Mouse (Mus musculus) intestine, embryonic 15.5 days (tissue): Measurements from ENCODE around the gene Rasgrf2. TPM values are rescaled to one million over a fixed set of nuclear protein-coding genes. Genes with fewer than 3 reads are reported as not detected.
A peak's percentile ranks its signal among the peaks of the same experiment; 100 is the strongest.

Experiments
- ATAC-seq: fragments of 200-750 bp; cut with Nextera tagmentation; 2 replicates; pipeline ENCODE4 v1.8.0; 2017; ENCODE audit warnings: moderate TSS enrichment, moderate library complexity
- H3K27ac ChIP-seq: fragments of 300-500 bp; sonication (generic); 2 replicates; pipeline ENCODE4 v1.5.1; 2015; ENCODE audit warnings: mild to moderate bottlenecking, inconsistent platforms
- H3K27me3 ChIP-seq: fragments of 300-500 bp; sonication (generic); replicated peaks from 2 replicates; pipeline ENCODE4 v1.6.1; 2015; ENCODE audit warnings: inconsistent platforms
- H3K36me3 ChIP-seq: fragments of 300-500 bp; sonication (generic); 2 replicates; pipeline ENCODE4 v1.6.1; 2015; ENCODE audit warnings: inconsistent platforms
- H3K4me1 ChIP-seq: fragments of 300-500 bp; sonication (generic); replicated peaks from 2 replicates; pipeline ENCODE4 v1.6.1; 2015; ENCODE audit warnings: inconsistent platforms
- H3K4me2 ChIP-seq: fragments of 300-500 bp; sonication (generic); replicated peaks from 2 replicates; pipeline ENCODE4 v1.6.1; 2015; ENCODE audit warnings: mild to moderate bottlenecking, inconsistent platforms
- H3K4me3 ChIP-seq: fragments of 300-500 bp; sonication (generic); replicated peaks from 2 replicates; pipeline ENCODE4 v1.5.1; 2015; ENCODE audit warnings: inconsistent platforms
- H3K9ac ChIP-seq: fragments of 300-500 bp; sonication (generic); 2 replicates; pipeline ENCODE4 v1.6.1; 2015; ENCODE audit warnings: inconsistent platforms
- H3K9me3 ChIP-seq: fragments of 300-500 bp; sonication (generic); 2 replicates; pipeline ENCODE4 v1.6.1; 2016; ENCODE audit warnings: inconsistent platforms
- WGBS: fragments of 180-500 bp; shearing (Covaris S2); methylation state at CpG from one replicate; pipeline ENCODE4 v1.1.7; 2015; 5-methylcytosine and 5-hydroxymethylcytosine counted together
- polyA plus RNA-seq: library from polyadenylated mRNA; unstranded; fragments of >200 nt; fragmentation: Nextera tagmentation; extraction: Ambion mirVana; gene quantifications from 2 replicates; pipeline ENCODE4 v1.2.1, GENCODE M21; 2015

Rasgrf2 gene
- polyA plus RNA-seq, 1 experiment from 2014 or later: 2.9 TPM

DNA sequence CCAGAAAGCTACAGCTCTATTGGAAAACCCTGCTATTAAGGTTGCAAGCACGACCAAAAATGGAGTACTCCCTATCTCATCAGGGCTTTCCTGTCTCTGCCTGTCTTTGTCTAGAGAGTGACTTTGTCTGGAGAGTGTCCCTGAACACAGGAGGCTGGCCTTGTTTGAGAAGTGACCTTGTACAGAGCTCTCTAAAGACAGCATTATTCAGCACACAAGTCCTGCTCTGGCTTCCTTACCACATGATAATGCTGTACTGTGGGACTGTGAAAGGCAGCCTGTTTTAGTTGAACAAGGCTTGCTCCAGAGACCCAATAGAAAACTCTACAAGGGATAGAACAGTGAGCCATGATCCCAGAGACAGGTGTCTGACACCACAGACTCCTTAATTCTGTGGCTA, 235.0 kb downstream of the Rasgrf2 start:
- H3K4me2 ChIP-seq: no peak overlapping the region
- H3K27ac ChIP-seq: no peak overlapping the region
- whole genome bisulfite sequencing: 59% methylated on average over 1 of the region's 1 CpGs
- no peak for ATAC-seq
- no peak overlapping the region for H3K9ac ChIP-seq
- H3K9me3 ChIP-seq: no peaks in the 10 kb centered on the region
- no peaks in the 10 kb centered on the region for H3K27me3 ChIP-seq
- no peak overlapping the region for H3K4me3 ChIP-seq
- no peaks in the 10 kb centered on the region for H3K4me1 ChIP-seq
- no peaks in the 10 kb centered on the region for H3K36me3 ChIP-seq

DNA sequence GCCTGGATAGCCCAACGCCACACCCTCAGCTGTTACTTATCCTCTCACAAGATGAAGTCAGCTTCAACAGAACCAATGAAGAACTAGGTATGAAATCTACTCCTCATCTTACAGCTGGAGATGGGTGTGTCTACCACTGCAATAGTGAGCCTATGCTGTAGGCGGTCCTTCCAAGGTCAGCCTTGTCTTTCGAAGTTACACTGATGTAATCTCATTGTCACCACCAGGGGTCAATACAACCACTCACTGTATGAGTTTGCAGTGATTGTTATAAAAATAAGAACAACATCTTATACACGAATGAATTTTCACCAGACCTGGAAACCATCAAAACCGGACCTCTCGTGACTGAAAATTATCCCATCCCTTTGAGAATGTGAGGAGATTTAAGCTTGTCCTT, 238.3 kb downstream of the Rasgrf2 start:
- Histone ChIP-seq H3K9me3 (no peaks in the 10 kb centered on the region), H3K4me2 (no peak overlapping the region), H3K4me1 (no peaks in the 10 kb centered on the region), H3K27me3 (no peaks in the 10 kb centered on the region), H3K27ac (no peak overlapping the region), H3K9ac (no peak overlapping the region), H3K4me3 (no peak overlapping the region), H3K36me3 (no peaks in the 10 kb centered on the region)
- 62% methylated on average over 6 of the region's 6 CpGs for WGBS
- peak; percentile 62 for ATAC-seq

DNA sequence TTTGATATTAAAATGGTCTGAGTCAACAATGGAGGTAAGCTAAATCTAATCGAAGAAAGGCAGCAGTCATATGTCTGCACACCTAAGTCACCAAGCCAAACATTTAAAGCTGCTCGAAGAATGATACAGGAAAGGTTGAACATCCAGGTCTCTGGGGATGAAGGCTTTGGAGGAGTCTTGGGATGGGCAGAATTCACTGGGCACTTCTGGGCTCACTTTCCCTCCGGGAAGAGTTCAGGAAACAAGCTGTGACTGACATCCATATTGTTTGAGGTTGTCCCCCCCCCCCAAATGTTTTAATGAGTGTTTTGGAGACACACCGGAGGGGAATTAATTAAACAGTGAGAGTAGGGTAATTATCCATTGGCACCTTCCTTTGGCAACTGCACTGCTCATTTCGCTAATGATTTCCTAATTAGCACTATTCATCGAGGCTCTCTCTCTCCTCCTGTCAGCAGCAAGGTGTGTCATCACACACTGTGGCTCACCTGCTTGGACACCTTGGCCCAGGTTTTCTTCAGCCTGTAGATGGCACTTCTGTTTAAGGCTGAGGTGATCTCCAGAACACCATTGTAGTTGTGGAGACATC, 241.3 kb downstream of the Rasgrf2 start:
- WGBS: 83% methylated on average over 6 of the region's 6 CpGs
- no peaks in the 10 kb centered on the region for H3K4me1 ChIP-seq
- H3K27me3 ChIP-seq: no peaks in the 10 kb centered on the region
- H3K4me2 ChIP-seq: no peak overlapping the region
- H3K9me3 ChIP-seq: no peaks in the 10 kb centered on the region
- H3K9ac ChIP-seq: no peak overlapping the region
- no peak overlapping the region for H3K27ac ChIP-seq
- no peak overlapping the region for H3K4me3 ChIP-seq
- no peaks in the 10 kb centered on the region for H3K36me3 ChIP-seq
- no peak for ATAC-seq

DNA sequence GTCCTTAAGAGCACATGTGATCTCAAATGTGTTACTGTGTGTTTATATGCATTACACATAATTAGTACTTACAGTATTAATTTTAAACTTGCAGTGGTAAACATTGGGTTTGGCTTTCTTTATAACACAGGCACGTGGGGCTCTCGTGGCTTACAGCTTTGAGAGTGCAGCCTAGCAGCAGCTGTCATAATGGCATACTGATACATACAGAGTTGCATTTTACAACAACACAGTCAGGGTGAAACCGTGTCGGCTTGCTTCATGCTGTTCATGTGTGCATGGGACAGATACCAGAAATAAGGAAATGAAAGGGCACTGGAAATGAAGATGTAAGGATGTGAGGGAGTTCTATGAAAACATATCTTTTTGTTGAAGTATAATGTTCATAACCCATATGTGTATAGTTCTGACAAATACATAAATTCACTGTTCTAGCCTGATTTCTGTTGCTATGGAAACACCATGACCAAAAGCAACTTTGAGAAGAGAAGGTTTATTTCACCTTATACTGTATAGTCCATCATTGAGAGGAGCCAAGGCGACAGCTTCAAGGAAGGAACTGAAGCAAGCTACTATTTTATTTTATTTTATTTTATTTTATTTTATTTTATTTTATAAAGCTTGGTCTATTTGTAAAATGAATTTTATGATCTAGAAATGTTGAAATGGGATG, 246.6 kb downstream of the Rasgrf2 start:
- no peaks in the 10 kb centered on the region for H3K4me1 ChIP-seq
- 70% methylated on average over 5 of the region's 5 CpGs for WGBS
- H3K9me3 ChIP-seq: no peaks in the 10 kb centered on the region
- H3K4me2 ChIP-seq: no peak overlapping the region
- no peak overlapping the region for H3K4me3 ChIP-seq
- no peak overlapping the region for H3K9ac ChIP-seq
- no peak overlapping the region for H3K27ac ChIP-seq
- no peaks in the 10 kb centered on the region for H3K36me3 ChIP-seq
- no peaks in the 10 kb centered on the region for H3K27me3 ChIP-seq
- ATAC-seq: no peak

DNA sequence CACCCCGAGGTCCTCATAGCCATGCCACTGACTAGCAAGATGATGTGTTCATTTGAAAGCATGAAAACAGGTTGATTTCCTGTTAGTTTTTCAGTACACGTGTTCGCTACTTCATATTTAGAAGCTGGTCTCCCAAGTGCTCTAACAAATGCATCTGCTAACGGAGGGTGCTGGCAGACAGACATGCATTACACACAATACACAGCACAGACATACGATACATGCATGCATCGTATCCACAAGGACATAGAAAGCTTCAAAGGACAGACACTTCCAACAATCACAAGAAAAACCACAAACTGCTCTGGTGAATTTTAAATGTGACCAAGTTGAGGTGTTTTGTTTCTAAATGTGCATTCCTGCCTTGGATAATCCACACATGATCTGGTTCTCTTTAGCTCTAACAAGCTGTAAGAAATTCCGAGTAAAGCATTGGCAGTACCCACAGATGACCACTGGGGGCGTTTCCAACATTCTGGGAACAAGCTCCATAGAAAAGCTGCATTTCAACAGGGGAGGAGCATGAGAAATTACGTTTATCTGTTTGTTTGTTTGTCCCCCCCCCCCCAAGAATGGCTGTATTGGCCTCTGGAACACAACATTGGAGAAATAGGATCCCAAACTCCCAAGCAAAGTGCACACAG, 249.5 kb downstream of the Rasgrf2 start:
- H3K4me1 ChIP-seq: no peaks in the 10 kb centered on the region
- H3K9ac ChIP-seq: no peak overlapping the region
- WGBS: 64% methylated on average over 9 of the region's 9 CpGs
- no peak overlapping the region for H3K27ac ChIP-seq
- H3K4me3 ChIP-seq: no peak overlapping the region
- no peak overlapping the region for H3K4me2 ChIP-seq
- ATAC-seq: no peak
- no peaks in the 10 kb centered on the region for H3K9me3 ChIP-seq
- H3K27me3 ChIP-seq: no peaks in the 10 kb centered on the region
- no peaks in the 10 kb centered on the region for H3K36me3 ChIP-seq

DNA sequence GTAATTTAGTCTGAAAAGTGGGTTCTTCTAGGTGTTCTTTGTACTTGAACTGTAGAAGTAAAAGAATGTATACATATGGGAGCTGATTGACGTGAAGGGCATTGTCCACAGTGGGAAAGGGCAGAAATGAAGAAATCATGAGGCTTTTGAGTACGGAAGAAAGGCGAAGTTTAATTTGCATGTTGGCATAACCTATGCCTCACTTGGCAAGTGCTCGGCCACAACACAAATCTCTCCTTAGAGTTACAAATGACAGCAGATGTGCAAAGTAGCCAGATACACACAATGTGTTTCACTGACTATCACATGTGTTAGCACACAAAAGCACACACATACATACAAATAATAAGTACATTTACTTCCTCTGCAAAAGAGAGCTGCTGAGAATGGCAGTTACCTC, 251.2 kb downstream of the Rasgrf2 start:
- Histone ChIP-seq H3K4me3 (no peak overlapping the region), H3K27me3 (no peaks in the 10 kb centered on the region), H3K4me1 (no peaks in the 10 kb centered on the region), H3K4me2 (no peak overlapping the region), H3K36me3 (no peaks in the 10 kb centered on the region), H3K9ac (no peak overlapping the region), H3K9me3 (no peaks in the 10 kb centered on the region), H3K27ac (no peak overlapping the region)
- 92% methylated on average over 4 of the region's 4 CpGs for WGBS
- ATAC-seq: no peak

DNA sequence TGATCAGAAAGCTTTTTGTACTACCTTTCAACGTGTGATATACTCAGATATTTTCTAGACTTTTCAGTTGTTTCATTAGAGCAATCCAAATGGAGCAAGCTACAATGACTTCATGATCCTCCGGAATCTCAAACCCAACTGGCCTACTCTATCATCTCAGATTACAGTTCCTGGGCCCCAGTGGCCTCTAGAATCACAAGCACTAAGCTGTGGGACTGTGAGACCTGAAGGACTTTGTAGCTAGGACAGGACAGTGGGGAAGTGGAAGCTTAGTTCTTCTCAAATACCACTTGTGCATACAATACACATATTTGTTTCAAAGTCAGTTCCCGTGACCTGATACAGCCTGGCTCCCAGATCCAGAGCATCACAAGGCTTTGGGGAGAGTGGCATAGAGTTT, 253.5 kb downstream of the Rasgrf2 start:
- Histone ChIP-seq H3K36me3 (no peaks in the 10 kb centered on the region), H3K4me2 (no peak overlapping the region), H3K4me3 (no peak overlapping the region), H3K9me3 (no peaks in the 10 kb centered on the region), H3K4me1 (no peaks in the 10 kb centered on the region), H3K9ac (no peak overlapping the region), H3K27ac (no peak overlapping the region), H3K27me3 (no peaks in the 10 kb centered on the region)
- ATAC-seq: no peak
- 78% methylated on average over 3 of the region's 3 CpGs for WGBS

DNA sequence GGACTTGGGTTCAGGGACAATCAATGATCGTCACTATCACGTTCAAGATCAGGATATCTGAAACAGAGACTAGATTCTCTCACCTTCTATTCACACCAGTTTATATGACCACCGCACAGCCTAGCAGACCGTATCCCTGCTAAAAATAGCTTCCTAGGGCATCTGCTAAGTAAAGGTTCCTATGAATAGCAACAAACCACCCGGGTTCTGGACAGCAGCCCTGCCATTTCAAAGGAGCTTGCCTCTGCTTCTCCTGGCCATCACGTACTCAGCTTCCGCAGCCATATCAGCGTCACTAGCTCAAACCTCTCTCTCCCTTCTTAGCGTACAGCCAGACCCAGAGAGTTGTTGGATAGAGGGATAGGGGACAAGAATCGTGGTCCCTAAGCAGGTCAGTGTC, 254.1 kb downstream of the Rasgrf2 start:
- Histone ChIP-seq H3K9me3 (no peaks in the 10 kb centered on the region), H3K9ac (no peak overlapping the region), H3K4me3 (no peak overlapping the region), H3K27me3 (no peaks in the 10 kb centered on the region), H3K4me1 (no peaks in the 10 kb centered on the region), H3K4me2 (no peak overlapping the region; the same call in 1 of the 2 replicates), H3K36me3 (no peaks in the 10 kb centered on the region), H3K27ac (peak overlapping the region; percentile 86)
- ATAC-seq: peak; percentile 61; the same call in 1 of the 2 replicates
- WGBS: 65% methylated on average over 10 of the region's 10 CpGs

DNA sequence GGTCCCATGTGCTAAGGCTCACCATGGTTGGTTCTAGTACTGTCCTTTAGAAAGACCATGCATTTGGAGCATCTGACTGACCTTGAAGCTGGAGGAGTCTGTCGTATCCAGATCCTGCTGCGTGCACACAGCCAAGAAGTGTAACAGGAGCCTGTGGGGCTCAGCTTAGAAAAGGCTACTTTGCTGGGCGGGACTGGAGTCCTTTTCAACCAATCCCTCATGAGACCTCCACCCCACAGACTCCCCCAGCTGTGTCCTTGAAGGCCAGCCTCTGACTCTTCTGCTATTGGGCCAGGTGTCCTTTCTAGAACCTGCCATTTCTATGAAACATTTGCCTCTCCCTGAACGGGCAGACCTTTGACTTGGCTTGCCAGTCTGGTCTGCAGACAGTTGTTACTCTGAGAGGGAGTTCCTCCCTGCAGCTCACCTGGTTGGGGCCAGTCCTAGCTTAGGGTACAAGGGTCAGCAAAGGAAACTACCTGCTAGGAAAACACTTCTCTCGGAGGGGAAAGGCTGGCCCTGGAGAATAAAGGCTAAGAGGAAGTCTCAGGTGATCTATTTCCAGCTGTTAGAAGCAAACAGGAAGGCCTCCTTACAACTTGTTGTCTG, 254.6 kb downstream of the Rasgrf2 start, which contains the start of gene Ckmt2:
Gene Ckmt2 (minus strand): TSS at position 145 of the 609 bp plus-strand sequence.
- Histone ChIP-seq H3K4me3 (no peak within 1 kb of the TSS), H3K27me3 (no peaks in the 10 kb centered on the region), H3K4me2 (peak within 1 kb of the TSS; percentile 32), H3K27ac (peak within 1 kb of the TSS; percentile 86), H3K36me3 (no peaks in the 10 kb centered on the region), H3K9ac (no peak within 1 kb of the TSS), H3K4me1 (no peaks in the 10 kb centered on the region), H3K9me3 (no peaks in the 10 kb centered on the region)
- ATAC-seq: peak; percentile 96
- 47% methylated on average over 5 of the region's 5 CpGs for WGBS

DNA sequence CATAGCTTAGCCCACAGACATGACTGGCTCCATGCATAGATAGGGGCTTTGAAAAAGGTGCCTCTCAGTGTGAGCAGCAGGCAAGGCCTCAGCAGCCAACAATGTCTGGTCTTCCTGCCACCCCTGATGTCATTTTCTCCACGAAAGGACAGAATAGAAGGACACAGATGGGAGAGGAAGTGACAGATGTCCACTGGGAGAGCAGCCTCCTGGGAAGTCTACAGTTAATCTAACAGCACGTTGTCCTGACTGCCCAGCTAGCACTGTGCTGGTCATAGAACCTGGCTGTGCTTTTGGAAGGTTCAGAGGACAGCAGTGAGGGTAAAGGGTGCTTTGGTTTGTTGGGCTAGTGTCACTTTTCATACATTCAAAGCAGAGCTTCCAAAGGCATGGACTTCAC, 255.9 kb downstream of the Rasgrf2 start:
- no peak overlapping the region for H3K4me3 ChIP-seq
- ATAC-seq: no peak
- H3K27ac ChIP-seq: no peak overlapping the region
- H3K9me3 ChIP-seq: no peaks in the 10 kb centered on the region
- no peak overlapping the region for H3K9ac ChIP-seq
- no peaks in the 10 kb centered on the region for H3K36me3 ChIP-seq
- H3K4me1 ChIP-seq: no peaks in the 10 kb centered on the region
- H3K4me2 ChIP-seq: no peak overlapping the region
- H3K27me3 ChIP-seq: no peaks in the 10 kb centered on the region
- 48% methylated on average over 2 of the region's 2 CpGs for WGBS

DNA sequence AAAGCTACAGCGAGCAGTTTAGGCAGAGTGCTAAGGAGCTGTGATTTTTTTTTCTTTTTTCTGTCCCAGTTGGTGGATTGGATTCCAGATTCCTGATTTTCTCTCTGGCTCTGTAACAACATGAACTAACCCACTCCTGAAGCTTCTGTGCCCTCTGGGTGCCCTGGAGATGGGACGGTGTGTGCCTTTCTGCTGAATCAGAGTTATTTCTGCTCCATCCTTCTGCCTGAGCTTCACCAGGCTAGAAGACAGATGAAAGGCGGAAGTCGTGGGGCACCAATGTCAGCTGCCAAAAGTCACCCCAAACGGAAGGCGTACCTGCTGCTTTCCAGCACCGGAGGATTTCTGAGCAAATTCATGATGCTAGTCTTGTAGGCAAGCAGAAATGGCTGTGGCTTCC, 256.9 kb downstream of the Rasgrf2 start:
- no peak overlapping the region for H3K27ac ChIP-seq
- ATAC-seq: no peak
- H3K9me3 ChIP-seq: no peaks in the 10 kb centered on the region
- H3K4me3 ChIP-seq: no peak overlapping the region
- no peaks in the 10 kb centered on the region for H3K27me3 ChIP-seq
- no peaks in the 10 kb centered on the region for H3K36me3 ChIP-seq
- H3K4me1 ChIP-seq: no peaks in the 10 kb centered on the region
- no peak overlapping the region for H3K9ac ChIP-seq
- H3K4me2 ChIP-seq: no peak overlapping the region
- WGBS: 79% methylated on average over 7 of the region's 7 CpGs

DNA sequence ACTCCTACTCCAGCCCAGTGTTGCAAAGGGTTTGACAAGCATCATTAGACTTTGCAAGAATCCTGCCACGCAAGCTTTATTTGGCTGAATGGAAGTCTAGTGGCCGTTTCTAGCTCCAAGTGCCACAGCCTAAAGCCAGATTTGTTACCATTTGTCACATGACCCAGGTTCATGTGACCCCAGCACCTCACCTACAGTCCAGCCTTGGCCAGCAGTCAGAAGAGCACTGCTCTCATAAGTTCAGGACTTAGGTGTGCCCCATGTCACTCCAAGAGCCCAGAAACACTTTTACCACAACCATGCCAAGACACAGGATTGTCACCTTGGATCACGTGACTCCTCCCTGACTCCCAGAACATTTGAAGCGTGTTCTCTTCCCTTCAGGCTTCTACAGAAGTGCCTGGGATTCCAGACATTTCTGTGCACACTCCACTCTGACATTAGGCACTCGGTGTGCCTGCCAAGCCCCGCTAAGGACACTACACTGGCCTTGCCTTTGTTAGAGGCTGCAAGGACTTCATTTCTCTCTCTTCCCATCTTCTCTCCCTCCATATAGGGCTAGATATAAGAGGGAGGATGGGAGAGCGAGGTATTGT, 257.6 kb downstream of the Rasgrf2 start:
- H3K27me3 ChIP-seq: no peaks in the 10 kb centered on the region
- H3K36me3 ChIP-seq: no peaks in the 10 kb centered on the region
- H3K9me3 ChIP-seq: no peaks in the 10 kb centered on the region
- WGBS: 73% methylated on average over 7 of the region's 7 CpGs
- no peak overlapping the region for H3K9ac ChIP-seq
- no peak for ATAC-seq
- no peaks in the 10 kb centered on the region for H3K4me1 ChIP-seq
- H3K4me2 ChIP-seq: no peak overlapping the region
- no peak overlapping the region for H3K4me3 ChIP-seq
- H3K27ac ChIP-seq: no peak overlapping the region
